Mouse (Mus musculus) left cerebral cortex, postnatal 14 days (tissue): ENCODE data around the gene Capn1. TPM values are rescaled to one million over a fixed set of nuclear protein-coding genes. Genes with fewer than 3 reads are reported as not detected.

Experiments used
- DNase-seq, 2 experiments: peaks; one replicate each; pipeline ENCODE4 v3.0.0; 2021 to 2022; ENCODE audit warnings: low spot score in 2 of 2, mixed read lengths in 1 of 2
- intact Hi-C: fragments of 180-260 bp; cut with DNase I; formaldehyde crosslinking; loops from one replicate; pipeline ENCODE4 v1.15.1; 2025
- long read RNA-seq, 2 experiments: library from polyadenylated mRNA; stranded (forward); transcript quantifications; one replicate each; pipeline ENCODE4 v2.0.0; 2021
- total RNA-seq, 2 experiments: library from RNA; stranded (reverse); gene quantifications; 2 replicates each; pipeline ENCODE4 v1.2.3; 2021

Capn1 gene
- 10 to 100 TPM; 14.5 to 17.4 TPM for total RNA-seq
- long read RNA-seq, experiment 1, partial matches to known transcripts: 1 of 14 reads
- long read RNA-seq, experiment 1, other reads (novel, unspliced or antisense): 13 of 14 reads
- long read RNA-seq, experiment 2, partial matches to known transcripts: 1 of 16 reads
- long read RNA-seq, experiment 2, other reads (novel, unspliced or antisense): 15 of 16 reads

- intact Hi-C loops: loop anchor here (5.0 kb wide), 1 partner anchor 93 kb away; the partner anchor contains the start of gene Cdc42ep2
- peak; percentile 52 to 68 for DNase-seq
These were observed at the start of gene Capn1 for GRCm38 (mm10) chr19:6015511-6016315. TSS of gene Capn1 (minus strand) at chr19:6015897.

GRCm38 (mm10) chr19:6063081-6063480 is 47.4 kb upstream of the Capn1 start:
- DNase-seq: no peak

GRCm38 (mm10) chr19:6062418-6062817 is 46.7 kb upstream of the Capn1 start:
- no peak for DNase-seq
- intact Hi-C loops: no loop called here

More at GRCm38 (mm10) chr19:6063081-6063480, 47.4 kb upstream of the Capn1 start:
- intact Hi-C loops: no loop called here

- peak; percentile 39 to 55 for DNase-seq
These were observed 46.1 kb upstream of the Capn1 start for GRCm38 (mm10) chr19:6061641-6062302.

GRCm38 (mm10) chr19:6061021-6061533 is 45.4 kb upstream of the Capn1 start, which contains the start of gene Znhit2:
TSS of gene Znhit2 (plus strand) at chr19:6061192.
- intact Hi-C loops: no loop called here
- DNase-seq: peak; percentile 95 to 96

More at GRCm38 (mm10) chr19:6061641-6062302, 46.1 kb upstream of the Capn1 start:
- intact Hi-C loops: no loop called here

- DNase-seq: no peak
- intact Hi-C loops: no loop called here
These were observed 43.3 kb upstream of the Capn1 start for GRCm38 (mm10) chr19:6058966-6059365.

GRCm38 (mm10) chr19:6058513-6058912 is 42.8 kb upstream of the Capn1 start:
- intact Hi-C loops: no loop called here
- DNase-seq: no peak

GRCm38 (mm10) chr19:6057313-6058096 is 41.8 kb upstream of the Capn1 start, which contains the start of the genes Mrpl49 and Fau:
TSS of gene Mrpl49 (minus strand) at chr19:6057785.
TSS of gene Fau (plus strand) at chr19:6057844.
- intact Hi-C loops: loop anchor here (1.0 kb wide), 1 partner anchor 10 kb away; no protein-coding TSS in a partner anchor
- DNase-seq: peak; percentile 99 to 100

GRCm38 (mm10) chr19:6056696-6057095 is 41.0 kb upstream of the Capn1 start:
- intact Hi-C loops: loop anchor here (1.0 kb wide), 1 partner anchor 9 kb away; no protein-coding TSS in a partner anchor
- no peak for DNase-seq

- intact Hi-C loops: no loop called here
- DNase-seq: no peak
These were observed 38.6 kb upstream of the Capn1 start for GRCm38 (mm10) chr19:6054296-6054695.

- DNase-seq: peak in 1 of 2 experiments; percentile 0
- intact Hi-C loops: no loop called here
These were observed 36.8 kb upstream of the Capn1 start for GRCm38 (mm10) chr19:6052516-6052915.

- intact Hi-C loops: no loop called here
- no peak for DNase-seq
These were observed 33.1 kb upstream of the Capn1 start for GRCm38 (mm10) chr19:6048681-6049410.

- intact Hi-C loops: loop anchor here (1.0 kb wide), 1 partner anchor 9 kb away; the partner anchor contains the start of genes Fau and Mrpl49
- DNase-seq: no peak
These were observed 32.1 kb upstream of the Capn1 start for GRCm38 (mm10) chr19:6047899-6048166.

- intact Hi-C loops: loop anchor here (1.0 kb wide), 1 partner anchor 10 kb away; the partner anchor contains the start of genes Fau and Mrpl49
- DNase-seq: peak in 1 of 2 experiments; percentile 17
These were observed 31.6 kb upstream of the Capn1 start for GRCm38 (mm10) chr19:6047154-6047898.

- DNase-seq: peak; percentile 91 to 96
- intact Hi-C loops: loop anchor here (1.0 kb wide), 1 partner anchor 11 kb away; the partner anchor contains the start of genes Fau and Mrpl49
These were observed 30.8 kb upstream of the Capn1 start, which contains the start of gene Syvn1 for GRCm38 (mm10) chr19:6046294-6047153. TSS of gene Syvn1 (plus strand) at chr19:6046576.
